ENCODE assay signal across 15 mouse cellular contexts in the genomic region with DNA sequence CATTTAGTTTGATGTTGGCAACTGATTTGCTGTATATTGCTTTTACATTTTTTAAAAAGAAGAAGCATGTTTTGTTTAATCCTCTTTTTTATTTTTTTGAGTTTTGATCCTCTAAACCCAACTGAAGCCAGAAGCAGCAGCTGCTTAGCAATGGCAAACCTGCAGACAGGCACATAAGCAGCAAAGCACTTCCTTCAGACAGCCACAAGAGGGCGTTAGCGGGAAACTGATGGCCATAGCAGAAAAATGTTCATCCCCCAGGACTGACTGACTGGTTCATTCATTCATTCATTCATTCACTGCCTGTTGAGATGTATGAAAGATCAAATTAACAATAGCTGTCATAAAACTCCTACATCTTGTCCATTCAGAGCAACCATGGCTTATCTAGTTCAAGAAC.
A peak's percentile ranks its signal among the peaks of the same experiment; 100 is the strongest.
DNase-seq lines count a peak whose midpoint lies in the region; ATAC-seq and TF ChIP-seq lines count a peak whose summit lies in the region.
"Had no signal": no experiment of that assay in that cellular context is flagged by ENCODE, and none has a peak within 500 bp of the region (broad histone marks: within the 10 kb centered on the region; RNA-seq: fewer than 3 reads in every experiment).

No protein-coding gene starts in this region.

- H3K27ac ChIP-seq in liver, embryonic 14.5 days: no peak overlapping the region
- H3K27ac ChIP-seq: embryonic facial prominence, embryonic 15.5 days; gastrocnemius, adult 2 months had no signal

- peak; percentile 40 for TF ChIP-seq CTCF in liver, embryonic 14.5 days (IDR thresholded peaks at IDR 0.05; ENCODE audit: low read depth)

- 3% methylated on average over 2 of the region's 2 CpGs for WGBS in liver, embryonic 14.5 days (ENCODE audit: insufficient replicate concordance)

- H3K4me1 ChIP-seq in liver, embryonic 14.5 days (replicated peaks; ENCODE audit: control insufficient read depth in 2 of 2, insufficient read depth in 2 of 2, low read length in 1 of 2): no peaks in the 10 kb centered on the region

- no peaks in the 10 kb centered on the region for H3K27me3 ChIP-seq in liver, embryonic 14.5 days (ENCODE audit: control insufficient read depth, insufficient read depth, low read length)
- H3K27me3 ChIP-seq: embryonic facial prominence, embryonic 15.5 days had no signal

- no peak for DNase-seq in liver, embryonic 14.5 days (ENCODE audit: low read depth in 3 of 3, low spot score in 3 of 3)
- no peak for DNase-seq in liver
- DNase-seq in thymus, postnatal 25 days: peak; percentile 5
- no peak for DNase-seq in thymus, adult 18-20 months
- DNase-seq in T-cell, adult 2 months (ENCODE audit: low spot score): peak; percentile 18
- no peak for DNase-seq in adipocyte (ENCODE audit: low spot score)
- DNase-seq: adrenal gland, adult 2 months; cerebellum, adult 2 months; gastrocnemius, adult 2 months; heart, postnatal 4 days; layer of hippocampus, adult 9-11 months; right cerebral cortex, postnatal 25 days had no signal

- H3K9ac ChIP-seq in liver, embryonic 14.5 days (replicated peaks): no peak overlapping the region
- H3K9ac ChIP-seq: embryonic facial prominence, embryonic 15.5 days had no signal

- ATAC-seq in liver, embryonic 14.5 days (ENCODE audit: insufficient read depth): no peak
- ATAC-seq in megakaryocyte progenitor cell, adult 5-6 weeks (replicated peaks; ENCODE audit: poor library complexity): no peak
- ATAC-seq: forebrain, embryonic 14.5 days had no signal

- no peaks in the 10 kb centered on the region for H3K9me3 ChIP-seq in liver, embryonic 14.5 days (ENCODE audit: control insufficient read depth, low read length)

- no peak overlapping the region for H3K4me3 ChIP-seq in liver, embryonic 14.5 days (ENCODE audit: insufficient read depth in 1 of 2, low read depth in 2 of 2, low read length in 2 of 2)
- H3K4me3 ChIP-seq: embryonic facial prominence, embryonic 15.5 days; gastrocnemius, adult 2 months had no signal

- no peak overlapping the region for H3K4me2 ChIP-seq in liver, embryonic 14.5 days (ENCODE audit: low read depth)
- H3K4me2 ChIP-seq: embryonic facial prominence, embryonic 15.5 days had no signal

- no peak for TF ChIP-seq EP300 in liver, embryonic 14.5 days (IDR thresholded peaks at IDR 0.05; ENCODE audit: low read depth)

- H3K36me3 ChIP-seq in liver, embryonic 14.5 days (replicated peaks; ENCODE audit: control insufficient read depth, insufficient read depth, low read depth): no peaks in the 10 kb centered on the region
- H3K36me3 ChIP-seq: embryonic facial prominence, embryonic 15.5 days had no signal

Comparison
In these comparisons a context has a peak if more than half of its experiments do, and no peak if none do; other contexts are left out.
1. DNase-seq: peak in thymus, postnatal 25 days (single experiment) and T-cell, adult 2 months (single experiment); none in liver, embryonic 14.5 days (0 of 3), liver (single experiment), thymus, adult 18-20 months (0 of 2) and adipocyte (single experiment).